Mouse (Mus musculus) embryonic facial prominence, embryonic 14.5 days (tissue): ENCODE data around the gene Ttc21a. TPM values are rescaled to one million over a fixed set of nuclear protein-coding genes. Genes with fewer than 3 reads are reported as not detected.

Source experiments
- ATAC-seq: fragments of 200-750 bp; cut with Nextera tagmentation; 2 replicates; pipeline ENCODE4 v1.8.0; 2017; ENCODE audit warnings: low read depth, moderate number of reproducible peaks, moderate TSS enrichment
- DNase-seq: peaks from one replicate; pipeline ENCODE4 v3.0.0-alpha.2; 2015; ENCODE audit warnings: low spot score
- H3K27ac ChIP-seq: fragments of 300-500 bp; sonication (generic); replicated peaks from 2 replicates; pipeline ENCODE4 v1.5.1; 2014; ENCODE audit warnings: low read depth, mild to moderate bottlenecking, low read length, moderate library complexity
- H3K27me3 ChIP-seq: fragments of 300-500 bp; sonication (generic); replicated peaks from 2 replicates; pipeline ENCODE4 v1.6.1; 2014; ENCODE audit warnings: low read length; ENCODE audit not compliant: control insufficient read depth, insufficient read depth
- H3K36me3 ChIP-seq: fragments of 300-500 bp; sonication (generic); 2 replicates; pipeline ENCODE4 v1.6.1; 2014; ENCODE audit warnings: low read length, mixed read lengths; ENCODE audit not compliant: control insufficient read depth, insufficient read depth
- H3K4me1 ChIP-seq: fragments of 300-500 bp; sonication (generic); 2 replicates; pipeline ENCODE4 v1.6.1; 2014; ENCODE audit warnings: antibody characterized with exemption, low read length; ENCODE audit not compliant: control insufficient read depth, insufficient read depth
- H3K4me2 ChIP-seq: fragments of 300-500 bp; sonication (generic); 2 replicates; pipeline ENCODE4 v1.6.1; 2014; ENCODE audit warnings: low read depth, mild to moderate bottlenecking, low read length, moderate library complexity, mixed read lengths
- H3K4me3 ChIP-seq: fragments of 300-500 bp; sonication (generic); 2 replicates; pipeline ENCODE4 v1.5.1; 2014; ENCODE audit warnings: low read depth, mild to moderate bottlenecking, low read length
- H3K9ac ChIP-seq: fragments of 300-500 bp; sonication (generic); 2 replicates; pipeline ENCODE4 v1.6.1; 2014; ENCODE audit warnings: low read depth, mild to moderate bottlenecking, low read length, moderate library complexity, mixed read lengths
- H3K9me3 ChIP-seq: fragments of 300-500 bp; sonication (generic); 2 replicates; pipeline ENCODE4 v1.6.1; 2016; ENCODE audit warnings: low read length; ENCODE audit not compliant: control insufficient read depth
- WGBS: fragments of 180-500 bp; shearing (Covaris S2); extraction: QIAGEN DNeasy Blood & Tissue Kit; methylation state at CpG from one replicate; pipeline ENCODE4 v1.1.7; 2014; 5-methylcytosine and 5-hydroxymethylcytosine counted together
- polyA plus RNA-seq: library from polyadenylated mRNA; unstranded; fragments of >200 nt; fragmentation: Nextera tagmentation; extraction: Ambion mirVana; gene quantifications from 2 replicates; pipeline ENCODE4 v1.2.1, GENCODE M21; 2014

Gene Ttc21a
- polyA plus RNA-seq, 1 experiment from 2014 or later: 0.72 TPM

DNA sequence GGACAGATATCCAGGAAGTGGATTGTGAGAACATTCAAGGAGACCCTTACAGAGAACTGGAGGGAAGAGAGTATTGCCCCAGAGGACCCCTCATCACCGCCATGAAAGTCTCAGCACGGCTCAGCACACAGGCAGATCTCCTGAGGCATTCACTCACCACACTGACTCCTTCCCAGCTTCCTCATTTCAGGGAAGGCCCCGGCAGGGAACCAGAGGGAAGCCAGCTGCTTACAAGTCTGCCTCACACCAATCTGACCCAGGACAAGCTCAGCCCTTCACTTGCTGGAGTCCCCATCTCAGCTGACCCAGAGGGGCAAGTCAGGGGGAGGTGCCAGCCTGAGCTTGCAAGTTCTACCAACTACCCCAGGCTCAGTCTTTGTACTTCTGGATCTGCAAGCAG, 11.4 kb downstream of the Ttc21a start:
- no peaks in the 10 kb centered on the region for H3K9me3 ChIP-seq
- 43% methylated on average over 3 of the region's 3 CpGs for WGBS
- ATAC-seq (no peak), DNase-seq (no peak)
- H3K9ac ChIP-seq: no peak overlapping the region
- H3K4me2 ChIP-seq: no peak overlapping the region
- H3K4me1 ChIP-seq: no peaks in the 10 kb centered on the region
- no peaks in the 10 kb centered on the region for H3K36me3 ChIP-seq
- H3K4me3 ChIP-seq: no peak overlapping the region
- H3K27ac ChIP-seq: no peak overlapping the region
- H3K27me3 ChIP-seq: no peaks in the 10 kb centered on the region

DNA sequence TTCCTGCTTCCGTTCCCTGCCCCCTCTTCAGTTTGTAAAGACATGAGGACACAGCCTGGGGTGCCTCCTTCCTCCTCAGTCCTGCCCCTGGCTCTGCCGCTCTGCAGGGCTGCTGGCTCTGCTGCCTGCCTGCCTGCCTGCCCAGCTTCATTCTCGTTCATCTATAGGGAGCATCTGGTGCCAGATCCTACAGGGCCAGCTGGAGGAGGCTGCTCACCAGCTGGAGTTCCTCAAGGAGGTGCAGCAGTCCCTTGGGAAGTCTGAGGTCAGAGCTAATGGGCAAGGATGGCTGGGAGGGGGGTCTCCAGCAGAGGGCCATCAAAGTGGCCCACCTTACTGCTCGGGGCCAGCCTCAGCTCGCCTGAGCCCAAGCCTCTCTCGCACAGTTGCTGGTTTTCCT, 13.0 kb downstream of the Ttc21a start:
- Histone ChIP-seq H3K4me3 (no peak overlapping the region), H3K4me1 (no peaks in the 10 kb centered on the region), H3K27me3 (no peaks in the 10 kb centered on the region), H3K27ac (no peak overlapping the region), H3K9me3 (no peaks in the 10 kb centered on the region), H3K9ac (0 out of 2 replicates have a peak overlapping the region, but pooled peaks have one; percentile 6), H3K4me2 (no peak overlapping the region), H3K36me3 (no peaks in the 10 kb centered on the region)
- ATAC-seq (no peak), DNase-seq (peak; percentile 48)
- WGBS: 42% methylated on average over 5 of the region's 6 CpGs

DNA sequence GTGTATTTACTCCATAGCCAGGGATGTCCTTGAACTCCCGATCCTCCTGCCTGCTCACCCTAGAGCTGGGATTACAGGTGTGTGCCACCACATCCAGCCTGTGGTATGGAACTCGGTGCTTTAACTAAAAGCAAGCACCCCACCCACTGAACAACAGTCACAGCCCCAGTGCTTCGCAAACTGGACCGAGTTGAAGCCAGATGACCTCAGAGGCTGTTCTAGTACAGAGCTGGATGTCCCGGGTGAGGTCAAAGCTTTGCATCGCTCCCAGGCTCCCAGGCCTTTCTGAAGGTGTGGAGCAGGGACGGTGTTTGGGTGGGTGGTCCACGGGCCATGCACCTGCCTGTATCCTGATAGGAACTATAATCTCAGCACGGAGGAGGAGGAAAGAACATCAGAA, 14.0 kb downstream of the Ttc21a start:
- 81% methylated on average over 9 of the region's 9 CpGs for WGBS
- no peak overlapping the region for H3K4me3 ChIP-seq
- no peak for DNase-seq
- no peaks in the 10 kb centered on the region for H3K36me3 ChIP-seq
- no peaks in the 10 kb centered on the region for H3K27me3 ChIP-seq
- H3K9me3 ChIP-seq: no peaks in the 10 kb centered on the region
- no peak overlapping the region for H3K4me2 ChIP-seq
- no peak for ATAC-seq
- H3K9ac ChIP-seq: no peak overlapping the region
- no peaks in the 10 kb centered on the region for H3K4me1 ChIP-seq
- H3K27ac ChIP-seq: no peak overlapping the region

DNA sequence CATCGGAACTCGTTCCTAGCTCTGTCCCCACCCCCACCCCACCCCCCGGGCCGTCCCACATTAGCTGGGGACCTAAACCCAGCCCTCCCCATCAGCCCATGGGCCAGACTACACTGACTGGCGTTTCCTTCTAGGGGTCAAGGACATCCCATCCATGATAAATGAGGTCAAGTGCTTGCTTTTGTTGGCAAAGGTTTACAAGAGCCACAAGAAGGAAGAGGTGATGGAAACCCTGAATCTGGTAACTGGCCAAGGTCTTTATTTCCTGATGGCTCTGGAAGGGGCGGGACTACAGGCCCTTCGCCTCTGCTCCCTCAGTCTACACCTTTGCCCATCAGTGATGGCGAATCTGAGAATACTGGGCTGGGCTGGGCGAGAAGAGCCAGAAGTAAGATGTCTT, 21.4 kb downstream of the Ttc21a start:
- H3K9ac ChIP-seq: no peak overlapping the region
- H3K4me1 ChIP-seq: peaks cover 10% of the 10 kb centered on the region
- 73% methylated on average over 9 of the region's 9 CpGs for WGBS
- ATAC-seq: no peak
- H3K36me3 ChIP-seq: no peaks in the 10 kb centered on the region
- H3K4me3 ChIP-seq: no peak overlapping the region
- H3K9me3 ChIP-seq: no peaks in the 10 kb centered on the region
- H3K4me2 ChIP-seq: no peak overlapping the region
- no peaks in the 10 kb centered on the region for H3K27me3 ChIP-seq
- DNase-seq: no peak
- H3K27ac ChIP-seq: no peak overlapping the region

DNA sequence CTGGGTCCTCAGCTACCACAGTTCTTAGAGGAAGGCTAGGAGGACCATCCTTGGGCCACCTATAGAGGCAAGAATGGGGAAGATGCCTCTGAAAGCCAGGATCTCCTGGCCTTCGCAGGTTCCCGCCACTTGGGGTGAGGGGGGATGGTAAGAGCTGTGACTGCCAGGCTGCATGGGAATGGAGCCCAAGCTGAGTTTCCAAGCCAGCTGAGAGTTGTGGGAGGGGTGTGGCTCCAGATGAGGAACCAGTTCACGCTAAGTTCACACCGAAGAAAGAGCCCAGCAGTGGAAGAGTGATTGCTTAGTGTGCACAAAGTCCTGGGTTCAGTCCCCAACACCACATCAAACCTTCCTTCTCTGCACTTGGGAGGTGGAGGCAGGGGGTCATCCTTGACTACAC, 24.8 kb downstream of the Ttc21a start:
- peaks cover 10% of the 10 kb centered on the region for H3K4me1 ChIP-seq
- no peaks in the 10 kb centered on the region for H3K9me3 ChIP-seq
- H3K27ac ChIP-seq: no peak overlapping the region
- H3K4me2 ChIP-seq: no peak overlapping the region
- H3K4me3 ChIP-seq: no peak overlapping the region
- DNase-seq (no peak), ATAC-seq (no peak)
- H3K36me3 ChIP-seq: no peaks in the 10 kb centered on the region
- H3K27me3 ChIP-seq: no peaks in the 10 kb centered on the region
- WGBS: 68% methylated on average over 4 of the region's 4 CpGs
- no peak overlapping the region for H3K9ac ChIP-seq

DNA sequence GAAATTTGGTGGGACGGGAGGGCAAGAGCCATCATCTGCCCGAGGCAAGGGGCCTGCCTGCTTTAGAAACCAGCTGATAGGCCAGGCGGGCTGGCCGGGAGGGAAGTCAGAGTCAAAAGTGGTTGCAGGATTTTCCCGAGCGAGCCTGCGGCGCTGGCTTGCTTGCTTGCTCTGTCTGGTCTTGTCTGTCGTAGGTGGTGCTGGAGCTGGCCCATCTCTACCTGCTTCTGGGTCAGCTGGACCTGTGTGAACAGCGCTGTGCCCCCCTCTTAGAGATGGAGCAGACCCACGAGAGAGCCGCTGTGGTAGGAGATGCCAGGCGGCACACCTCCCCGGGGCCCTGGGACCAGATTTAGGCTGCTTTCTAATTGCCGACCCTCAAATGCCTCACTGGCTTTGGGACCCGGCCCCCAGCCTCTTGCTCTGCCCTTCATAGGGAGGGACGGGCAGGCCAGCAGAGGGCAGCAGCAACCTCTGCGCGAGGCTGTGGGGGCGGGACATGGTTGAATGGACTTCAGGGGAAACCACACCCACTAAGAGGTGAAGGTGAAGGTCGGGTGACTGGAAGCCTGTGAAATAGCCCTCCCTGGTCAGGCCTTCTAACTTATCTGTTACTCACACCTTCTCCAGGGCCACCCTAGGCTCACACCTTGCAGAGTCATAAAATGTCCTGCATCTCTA, 25.7 kb downstream of the Ttc21a start:
- peak; percentile 66 for ATAC-seq
- no peak overlapping the region for H3K27ac ChIP-seq

DNA sequence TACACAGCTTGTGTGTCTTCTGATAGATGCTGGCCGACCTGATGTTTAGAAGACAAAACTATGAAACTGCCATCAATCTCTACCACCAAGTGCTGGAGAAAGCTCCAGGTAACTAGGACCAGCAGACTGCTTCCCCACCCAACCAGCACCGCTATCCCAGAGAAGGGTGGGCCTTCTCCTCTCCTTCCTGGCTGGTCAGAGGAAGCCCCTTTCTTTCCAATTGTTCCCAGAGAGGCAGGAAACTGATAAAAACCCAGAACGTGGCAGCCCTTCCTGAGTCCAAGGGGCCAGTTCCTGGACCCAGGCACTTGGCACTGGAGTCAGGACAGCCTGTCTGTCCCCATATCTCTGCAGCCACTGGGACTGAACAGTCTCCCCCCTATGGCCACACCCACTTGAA, 26.8 kb downstream of the Ttc21a start:
- 72% methylated on average over 3 of the region's 3 CpGs for WGBS
- no peak overlapping the region for H3K27ac ChIP-seq
- ATAC-seq (no peak), DNase-seq (no peak)
- no peaks in the 10 kb centered on the region for H3K9me3 ChIP-seq
- H3K27me3 ChIP-seq: no peaks in the 10 kb centered on the region
- H3K4me1 ChIP-seq: peaks cover 10% of the 10 kb centered on the region
- no peak overlapping the region for H3K9ac ChIP-seq
- no peaks in the 10 kb centered on the region for H3K36me3 ChIP-seq
- H3K4me2 ChIP-seq: no peak overlapping the region
- no peak overlapping the region for H3K4me3 ChIP-seq

More for the DNA sequence above, 25.7 kb downstream of the Ttc21a start:
- peak; percentile 64 for DNase-seq
- peak overlapping the region; percentile 2; the same call in 1 of the 2 replicates for H3K4me3 ChIP-seq
- H3K36me3 ChIP-seq: no peaks in the 10 kb centered on the region
- 9% methylated on average over 16 of the region's 21 CpGs for WGBS
- H3K9me3 ChIP-seq: no peaks in the 10 kb centered on the region
- H3K27me3 ChIP-seq: no peaks in the 10 kb centered on the region
- H3K4me2 ChIP-seq: peak overlapping the region; percentile 37
- H3K9ac ChIP-seq: 0 out of 2 replicates have a peak overlapping the region, but pooled peaks have one; percentile 6
- H3K4me1 ChIP-seq: peaks cover 10% of the 10 kb centered on the region

DNA sequence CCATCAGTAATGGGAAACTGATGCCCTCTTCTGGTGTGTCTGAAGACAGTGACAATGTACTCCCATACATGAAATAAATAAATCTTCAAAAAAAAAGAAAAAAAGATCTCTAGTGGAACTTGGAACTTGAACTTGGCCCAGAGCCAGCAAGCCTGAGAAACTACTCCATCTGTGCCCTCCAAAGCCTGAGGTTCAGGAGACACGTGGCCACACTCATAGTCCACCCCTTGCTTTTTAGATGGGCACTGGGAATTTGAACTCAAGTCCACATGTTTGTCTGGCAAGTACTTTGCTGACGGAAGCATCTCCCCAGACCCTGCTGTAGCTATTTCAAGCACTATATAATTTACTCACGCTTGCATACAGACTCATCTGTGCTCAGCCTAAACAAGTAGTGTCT, 27.8 kb downstream of the Ttc21a start:
- Histone ChIP-seq H3K9me3 (no peaks in the 10 kb centered on the region), H3K27me3 (no peaks in the 10 kb centered on the region), H3K4me2 (no peak overlapping the region), H3K36me3 (no peaks in the 10 kb centered on the region), H3K4me3 (no peak overlapping the region), H3K9ac (no peak overlapping the region), H3K27ac (no peak overlapping the region), H3K4me1 (peaks cover 10% of the 10 kb centered on the region)
- DNase-seq: no peak
- 67% methylated on average over 3 of the region's 3 CpGs for WGBS
- no peak for ATAC-seq

DNA sequence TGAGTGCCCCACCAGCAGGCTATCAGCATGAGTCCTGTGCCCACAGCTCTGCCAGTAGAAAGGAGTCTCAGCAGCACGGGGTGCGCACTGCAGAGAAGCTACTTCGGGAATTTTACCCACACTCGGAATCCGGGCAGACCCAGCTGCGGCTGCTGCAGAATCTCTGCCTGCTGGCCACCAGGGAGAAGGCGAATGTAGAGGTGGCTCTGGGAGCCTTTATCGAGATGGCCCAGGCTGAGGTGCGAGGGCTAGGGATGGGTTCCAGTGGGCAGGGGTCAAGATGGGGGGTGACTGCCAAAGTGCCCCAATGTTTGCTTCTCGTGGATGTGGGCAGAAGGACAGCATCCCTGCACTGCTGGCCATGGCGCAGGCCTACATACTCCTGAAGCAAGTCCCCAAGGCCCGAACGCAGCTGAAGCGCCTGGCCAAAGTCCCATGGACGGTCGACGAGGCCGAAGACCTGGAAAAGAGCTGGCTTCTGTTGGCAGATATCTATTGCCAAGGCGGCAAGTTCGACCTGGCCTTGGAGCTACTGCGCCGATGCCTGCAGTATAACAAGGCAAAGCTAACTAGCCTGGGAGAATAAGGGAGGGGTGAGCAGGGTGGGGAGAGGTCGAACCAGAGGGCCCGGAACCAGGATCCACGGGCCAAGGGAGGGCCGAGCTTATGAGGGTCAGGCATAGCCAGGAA, 29.0 kb downstream of the Ttc21a start:
- H3K4me2 ChIP-seq: no peak overlapping the region
- peaks cover 15% of the 10 kb centered on the region for H3K4me1 ChIP-seq
- ATAC-seq (no peak), DNase-seq (no peak)
- no peak overlapping the region for H3K4me3 ChIP-seq
- no peaks in the 10 kb centered on the region for H3K9me3 ChIP-seq
- H3K36me3 ChIP-seq: 0 out of 2 replicates have a peak, but pooled peaks cover 4% of the 10 kb centered on the region
- 86% methylated on average over 26 of the region's 26 CpGs for WGBS
- H3K27ac ChIP-seq: no peak overlapping the region
- no peak overlapping the region for H3K9ac ChIP-seq
- no peaks in the 10 kb centered on the region for H3K27me3 ChIP-seq
